Mouse (Mus musculus): ENCODE measurements around the gene H3f3b. TPM values are rescaled to one million over a fixed set of nuclear protein-coding genes. Genes with fewer than 3 reads are reported as not detected.

Gene H3f3b
- 1,501 TPM for polyA plus RNA-seq (2014; fragmentation: Illumina TruSeq; extraction: RNeasy Lipid Tissue Mini Kit (QIAGEN cat#74804); ENCODE audit: low read depth, low replicate concordance)

DNA sequence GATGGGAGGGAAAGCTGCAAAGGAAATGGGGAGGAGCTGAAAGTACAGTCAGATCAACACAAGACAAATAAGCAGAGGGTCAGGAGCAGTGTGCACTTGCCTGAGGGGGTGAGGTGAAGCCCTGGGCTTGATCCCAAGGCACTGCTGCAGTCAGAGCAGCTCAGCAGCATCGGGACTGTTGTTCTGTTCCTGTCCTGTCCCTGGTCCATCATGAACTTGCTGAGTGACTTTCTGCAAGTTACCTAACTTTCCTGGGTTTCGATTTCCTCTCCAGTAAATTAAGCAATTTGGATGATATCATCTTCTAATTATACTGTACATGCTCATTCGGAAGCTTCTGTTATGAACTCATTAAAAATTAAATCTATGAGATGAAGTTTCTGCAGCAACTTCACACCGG lies at the start of gene H3f3b:
H3f3b (minus strand) TSS at position 207 of the 400 bp plus-strand sequence.

DNA sequence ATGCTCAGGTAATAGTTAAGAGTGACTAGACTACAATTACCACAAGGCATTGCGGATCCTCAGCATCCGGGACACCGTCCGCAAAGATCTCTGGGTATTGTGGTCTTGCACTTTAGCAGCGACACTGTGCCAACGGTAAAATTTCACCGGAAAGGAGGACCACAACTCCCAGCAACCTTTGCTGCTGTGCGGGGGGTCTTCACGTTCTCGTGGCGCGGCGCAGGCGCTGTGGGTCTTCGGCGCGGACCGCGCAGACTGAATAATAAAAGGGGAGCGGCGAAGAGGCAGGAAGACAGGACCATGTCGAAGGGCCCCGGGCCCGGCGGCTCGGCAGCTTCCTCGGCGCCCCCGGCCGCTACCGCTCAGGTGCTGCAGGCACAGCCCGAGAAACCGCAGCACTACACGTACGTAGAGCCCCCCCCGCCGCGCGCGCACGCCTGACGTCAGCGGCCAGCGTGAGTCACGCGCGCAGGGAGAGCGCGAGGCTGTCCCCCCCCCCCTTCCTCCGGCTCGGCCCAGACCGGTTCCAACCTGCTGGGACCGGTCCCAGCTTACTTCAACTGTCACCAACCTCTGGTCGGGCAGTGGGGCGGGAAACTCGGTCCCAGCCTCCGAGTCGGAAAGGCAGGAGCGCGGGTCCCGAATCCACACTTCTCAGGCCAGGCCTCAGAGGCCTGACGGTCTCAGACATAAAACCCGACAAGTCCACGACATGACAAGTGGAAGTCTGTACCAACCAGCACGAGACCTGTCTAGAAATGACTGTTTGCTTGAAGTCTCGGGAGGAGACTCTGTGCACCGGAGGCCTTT lies 2.5 kb upstream of the H3f3b start, which contains the start of gene Unk:
Unk (plus strand) TSS at position 235 of the 810 bp plus-strand sequence.

DNA sequence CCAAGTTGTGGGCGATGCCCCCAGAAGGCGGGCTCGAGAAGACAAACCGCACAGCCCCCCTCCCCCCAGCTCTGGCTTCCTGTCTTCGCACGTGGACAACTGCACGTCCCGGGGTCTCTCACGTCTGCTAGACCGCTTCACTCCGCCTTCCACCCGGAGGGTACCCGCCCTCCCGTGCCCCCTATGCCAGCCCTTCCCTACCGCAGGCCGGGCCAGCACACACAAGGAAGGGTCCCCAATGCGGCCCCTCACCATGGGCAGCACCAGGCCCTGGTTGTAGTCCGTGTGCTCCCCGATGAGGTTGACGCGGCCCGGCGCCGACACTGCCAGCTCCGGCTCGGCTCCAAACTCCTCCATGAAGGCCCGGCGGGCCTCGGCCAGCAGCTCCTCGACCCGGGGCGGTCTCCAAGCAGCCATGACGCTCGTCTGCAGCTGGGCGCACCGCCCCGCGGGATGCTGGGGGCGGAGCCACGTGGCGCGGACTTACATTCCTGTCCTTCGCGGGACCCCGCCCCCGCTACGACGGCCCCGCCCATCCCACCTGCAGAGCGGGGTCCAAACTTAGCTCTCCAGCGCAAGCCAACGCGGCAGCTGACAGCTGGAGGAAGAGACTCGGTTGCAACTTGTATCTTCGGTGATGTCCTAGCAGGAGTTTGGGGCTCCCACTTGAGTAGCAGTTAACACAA lies 15.4 kb downstream of the H3f3b start, which contains the start of gene Galk1:
Galk1 (minus strand) TSS at position 458 of the 686 bp plus-strand sequence.

DNA sequence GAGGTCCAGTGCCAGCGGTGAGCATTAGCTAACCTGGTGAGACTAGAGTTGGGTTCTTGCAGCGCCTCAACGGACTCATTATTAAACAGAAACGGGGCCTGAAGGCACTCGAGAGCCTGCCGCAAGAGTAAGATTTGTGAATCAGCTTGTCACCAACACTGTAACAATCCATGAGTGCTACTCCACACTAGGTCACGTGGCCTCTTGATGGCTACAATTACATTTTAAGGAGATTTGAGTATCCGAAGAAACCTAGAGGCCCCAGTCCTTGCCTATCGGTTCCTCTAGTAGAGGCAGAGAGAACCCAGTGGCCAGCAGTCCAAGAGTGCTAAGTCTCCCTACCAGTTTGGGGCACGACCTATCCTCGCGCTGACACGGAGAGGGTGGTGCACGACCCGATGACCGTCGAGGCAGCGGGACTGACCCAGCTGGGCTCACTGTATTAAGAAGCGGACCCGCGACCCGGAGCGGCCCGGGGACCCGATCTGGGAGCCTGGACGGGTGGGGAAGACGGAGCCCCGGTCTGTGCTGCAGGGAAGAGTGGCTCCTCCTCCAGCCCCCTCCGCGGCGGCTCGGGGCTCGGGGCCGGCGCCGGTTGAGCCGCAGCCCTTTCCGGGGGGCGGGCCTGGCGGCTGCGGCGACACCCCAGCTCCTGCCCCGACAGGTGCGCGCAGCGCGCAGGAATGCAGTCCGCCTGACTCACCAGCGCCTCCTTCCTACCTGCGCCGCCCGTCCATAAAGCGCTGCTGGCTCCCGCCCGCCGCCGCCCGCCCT lies 53.3 kb downstream of the H3f3b start, which contains the start of gene Itgb4:
Itgb4 (plus strand) TSS at position 401 of the 774 bp plus-strand sequence.

Other genes starting within 250 kb of the H3f3b start
- 1.3 TPM for gene Caskin2, start 214.3 kb downstream of the H3f3b start, polyA plus RNA-seq (2014; fragmentation: Illumina TruSeq; extraction: RNeasy Lipid Tissue Mini Kit (QIAGEN cat#74804); ENCODE audit: low read depth, low replicate concordance)
- gene Tsen54, start 213.2 kb downstream of the H3f3b start, polyA plus RNA-seq (2014; fragmentation: Illumina TruSeq; extraction: RNeasy Lipid Tissue Mini Kit (QIAGEN cat#74804); ENCODE audit: low read depth, low replicate concordance) = not detected
- gene Llgl2, start 203.9 kb downstream of the H3f3b start, polyA plus RNA-seq (2014; fragmentation: Illumina TruSeq; extraction: RNeasy Lipid Tissue Mini Kit (QIAGEN cat#74804); ENCODE audit: low read depth, low replicate concordance) = 8.3 TPM
- gene Myo15b, start 169.6 kb downstream of the H3f3b start, polyA plus RNA-seq (2014; fragmentation: Illumina TruSeq; extraction: RNeasy Lipid Tissue Mini Kit (QIAGEN cat#74804); ENCODE audit: low read depth, low replicate concordance) = 34.7 TPM
- not detected for gene Smim5, start 128.0 kb downstream of the H3f3b start, polyA plus RNA-seq (2014; fragmentation: Illumina TruSeq; extraction: RNeasy Lipid Tissue Mini Kit (QIAGEN cat#74804); ENCODE audit: low read depth, low replicate concordance)
- gene Smim6, start 115.9 kb downstream of the H3f3b start, polyA plus RNA-seq (2014; fragmentation: Illumina TruSeq; extraction: RNeasy Lipid Tissue Mini Kit (QIAGEN cat#74804); ENCODE audit: low read depth, low replicate concordance) = 23.0 TPM
- gene Sap30bp, start 94.7 kb downstream of the H3f3b start, polyA plus RNA-seq (2014; fragmentation: Illumina TruSeq; extraction: RNeasy Lipid Tissue Mini Kit (QIAGEN cat#74804); ENCODE audit: low read depth, low replicate concordance) = 6.4 TPM
- gene Recql5, start 94.5 kb downstream of the H3f3b start, polyA plus RNA-seq (2014; fragmentation: Illumina TruSeq; extraction: RNeasy Lipid Tissue Mini Kit (QIAGEN cat#74804); ENCODE audit: low read depth, low replicate concordance) = 2.3 TPM
- 1.3 TPM for gene Itgb4, start 53.3 kb downstream of the H3f3b start, polyA plus RNA-seq (2014; fragmentation: Illumina TruSeq; extraction: RNeasy Lipid Tissue Mini Kit (QIAGEN cat#74804); ENCODE audit: low read depth, low replicate concordance)
- not detected for gene Galk1, start 15.2 kb downstream of the H3f3b start, polyA plus RNA-seq (2014; fragmentation: Illumina TruSeq; extraction: RNeasy Lipid Tissue Mini Kit (QIAGEN cat#74804); ENCODE audit: low read depth, low replicate concordance)
- gene Unk, start 2.4 kb upstream of the H3f3b start, polyA plus RNA-seq (2014; fragmentation: Illumina TruSeq; extraction: RNeasy Lipid Tissue Mini Kit (QIAGEN cat#74804); ENCODE audit: low read depth, low replicate concordance) = 2.3 TPM
- 0.22 TPM for gene Unc13d, start 50.0 kb upstream of the H3f3b start, polyA plus RNA-seq (2014; fragmentation: Illumina TruSeq; extraction: RNeasy Lipid Tissue Mini Kit (QIAGEN cat#74804); ENCODE audit: low read depth, low replicate concordance)
- 15.4 TPM for gene Wbp2, start 59.0 kb upstream of the H3f3b start, polyA plus RNA-seq (2014; fragmentation: Illumina TruSeq; extraction: RNeasy Lipid Tissue Mini Kit (QIAGEN cat#74804); ENCODE audit: low read depth, low replicate concordance)
- 0.28 TPM for gene Trim47, start 99.2 kb upstream of the H3f3b start, polyA plus RNA-seq (2014; fragmentation: Illumina TruSeq; extraction: RNeasy Lipid Tissue Mini Kit (QIAGEN cat#74804); ENCODE audit: low read depth, low replicate concordance)
- 6.8 TPM for gene Trim65, start 103.2 kb upstream of the H3f3b start, polyA plus RNA-seq (2014; fragmentation: Illumina TruSeq; extraction: RNeasy Lipid Tissue Mini Kit (QIAGEN cat#74804); ENCODE audit: low read depth, low replicate concordance)
- 2.1 TPM for gene Mrpl38, start 110.9 kb upstream of the H3f3b start, polyA plus RNA-seq (2014; fragmentation: Illumina TruSeq; extraction: RNeasy Lipid Tissue Mini Kit (QIAGEN cat#74804); ENCODE audit: low read depth, low replicate concordance)
- gene Fbf1, start 140.2 kb upstream of the H3f3b start, polyA plus RNA-seq (2014; fragmentation: Illumina TruSeq; extraction: RNeasy Lipid Tissue Mini Kit (QIAGEN cat#74804); ENCODE audit: low read depth, low replicate concordance) = 6.6 TPM
- 2.0 TPM for gene Ten1, start 170.9 kb upstream of the H3f3b start, polyA plus RNA-seq (2014; fragmentation: Illumina TruSeq; extraction: RNeasy Lipid Tissue Mini Kit (QIAGEN cat#74804); ENCODE audit: low read depth, low replicate concordance)
- gene Acox1, start 171.1 kb upstream of the H3f3b start, polyA plus RNA-seq (2014; fragmentation: Illumina TruSeq; extraction: RNeasy Lipid Tissue Mini Kit (QIAGEN cat#74804); ENCODE audit: low read depth, low replicate concordance) = 174 TPM
- gene Evpl, start 210.1 kb upstream of the H3f3b start, polyA plus RNA-seq (2014; fragmentation: Illumina TruSeq; extraction: RNeasy Lipid Tissue Mini Kit (QIAGEN cat#74804); ENCODE audit: low read depth, low replicate concordance) = not detected
- gene Srp68, start 246.3 kb upstream of the H3f3b start, polyA plus RNA-seq (2014; fragmentation: Illumina TruSeq; extraction: RNeasy Lipid Tissue Mini Kit (QIAGEN cat#74804); ENCODE audit: low read depth, low replicate concordance) = 6.2 TPM

All from sigmoid colon, adult 10 weeks (tissue).